Mouse (Mus musculus): ENCODE data around the gene Prr11.

Prr11 gene

GRCm38 (mm10) chr11:87046968-87047367 is 61.5 kb downstream of the Prr11 start:
- no peak for DNase-seq

- DNase-seq, result no peak
Measured at GRCm38 (mm10) chr11:87043052-87043451, 65.5 kb downstream of the Prr11 start.

DNA sequence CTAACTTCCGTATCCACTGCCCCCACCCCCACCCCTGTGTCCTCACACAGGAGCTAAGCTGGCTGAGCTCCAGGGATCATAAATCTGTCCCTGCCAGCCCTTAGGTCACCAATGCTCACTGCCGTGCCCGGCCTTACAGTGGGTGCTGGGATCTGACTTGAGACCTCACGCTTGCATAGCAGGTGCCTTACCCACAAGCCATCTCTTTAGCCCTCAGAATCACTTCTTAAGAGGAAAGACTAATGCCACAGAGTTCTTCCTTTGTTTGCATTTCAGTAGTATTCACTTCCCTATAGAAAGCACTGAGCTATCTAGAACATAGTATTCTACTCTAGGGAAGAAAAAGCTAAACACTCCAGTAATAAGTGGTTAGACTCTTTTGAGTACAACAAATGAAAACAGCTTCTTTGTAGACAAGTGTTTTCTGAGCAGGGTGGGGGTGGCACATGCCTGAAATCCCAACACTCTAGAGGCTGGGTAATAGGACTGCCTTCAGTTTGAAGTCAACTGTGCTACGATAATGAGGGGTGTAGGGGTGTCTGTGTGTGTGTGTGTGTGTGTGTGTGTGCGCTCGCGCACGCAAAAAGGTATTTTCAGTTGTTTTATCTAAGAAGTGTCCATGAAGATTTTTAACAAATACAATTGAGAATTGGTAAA is 69.1 kb downstream of the Prr11 start:
- no peak for DNase-seq

Data from cerebellum, postnatal 10 days (tissue).